Mouse (Mus musculus) kidney, embryonic 14.5 days (tissue): Measurements from ENCODE around the gene Fscn2. TPM values are rescaled to one million over a fixed set of nuclear protein-coding genes. Genes with fewer than 3 reads are reported as not detected.

ENCODE experiments used
- ATAC-seq: fragments of 200-750 bp; cut with Nextera tagmentation; 2 replicates; pipeline ENCODE4 v1.8.0; 2017; ENCODE audit warnings: moderate number of reproducible peaks, mild to moderate bottlenecking, moderate TSS enrichment, moderate library complexity; ENCODE audit not compliant: low FRiP score, low TSS enrichment
- H3K27ac ChIP-seq: fragments of 300-500 bp; sonication (generic); 2 replicates; pipeline ENCODE4 v1.5.1; 2014; ENCODE audit warnings: low read depth, mild to moderate bottlenecking, low read length, moderate library complexity, mixed read lengths
- H3K27me3 ChIP-seq: fragments of 300-500 bp; sonication (generic); 2 replicates; pipeline ENCODE4 v1.6.1; 2014; ENCODE audit warnings: mild to moderate bottlenecking, low read length; ENCODE audit not compliant: control insufficient read depth, insufficient read depth
- H3K36me3 ChIP-seq: fragments of 300-500 bp; sonication (generic); 2 replicates; pipeline ENCODE4 v1.6.1; 2014; ENCODE audit warnings: low read length, mixed read lengths; ENCODE audit not compliant: control insufficient read depth, insufficient read depth
- H3K4me1 ChIP-seq: fragments of 300-500 bp; sonication (generic); 2 replicates; pipeline ENCODE4 v1.6.1; 2014; ENCODE audit warnings: low read length, mixed read lengths; ENCODE audit not compliant: control insufficient read depth, insufficient read depth
- H3K4me2 ChIP-seq: fragments of 300-500 bp; sonication (generic); replicated peaks from 2 replicates; pipeline ENCODE4 v1.6.1; 2014; ENCODE audit warnings: low read depth, mild to moderate bottlenecking, low read length
- H3K4me3 ChIP-seq: fragments of 300-500 bp; sonication (generic); 2 replicates; pipeline ENCODE4 v1.5.1; 2014; ENCODE audit warnings: mild to moderate bottlenecking, low read length
- H3K9ac ChIP-seq: fragments of 300-500 bp; sonication (generic); 2 replicates; pipeline ENCODE4 v1.6.1; 2014; ENCODE audit warnings: low read depth, mild to moderate bottlenecking, low read length, moderate library complexity
- H3K9me3 ChIP-seq: fragments of 300-500 bp; sonication (generic); 2 replicates; pipeline ENCODE4 v1.6.1; 2016; ENCODE audit warnings: low read length; ENCODE audit not compliant: control insufficient read depth
- WGBS: fragments of 180-500 bp; shearing (Covaris S2); extraction: QIAGEN DNeasy Blood & Tissue Kit; methylation state at CpG from one replicate; pipeline ENCODE4 v1.1.7; 2014; 5-methylcytosine and 5-hydroxymethylcytosine counted together
- polyA plus RNA-seq: library from polyadenylated mRNA; unstranded; fragments of >200 nt; fragmentation: Nextera tagmentation; extraction: Ambion mirVana; gene quantifications from 2 replicates; pipeline ENCODE4 v1.2.1, GENCODE M21; 2014

The Fscn2 gene
- polyA plus RNA-seq, 1 experiment from 2014 or later = 0.62 TPM

DNA sequence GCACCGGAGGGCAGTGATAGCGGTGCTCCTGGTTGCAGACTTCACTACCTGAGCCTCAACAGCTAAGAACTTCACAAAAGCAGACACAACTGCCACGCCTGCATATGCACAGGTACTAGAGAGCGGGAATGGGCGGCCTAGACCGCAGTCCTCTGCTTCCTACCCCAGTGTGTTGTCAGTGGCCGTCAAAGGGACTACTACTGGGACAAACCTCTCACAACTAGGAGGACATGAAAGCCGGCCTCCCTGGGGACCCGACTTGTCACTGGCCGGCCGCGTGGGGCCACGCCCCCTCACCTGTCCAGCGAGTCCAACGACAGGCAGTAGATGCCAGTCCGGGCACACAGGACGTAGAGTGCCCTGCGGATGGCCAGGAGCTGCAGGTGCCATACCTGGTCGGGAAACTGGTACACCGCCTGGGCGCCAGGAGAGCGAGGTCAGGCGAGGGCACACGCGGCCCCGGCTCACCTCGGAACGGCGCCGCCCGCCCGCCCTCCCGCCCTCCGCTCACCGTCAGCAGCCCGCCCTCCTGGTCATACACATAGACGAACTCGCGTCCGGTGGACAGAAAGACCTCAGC, 16.8 kb downstream of the Fscn2 start:
- 4% methylated on average over 40 of the region's 40 CpGs for WGBS
- H3K27me3 ChIP-seq = no peaks in the 10 kb centered on the region
- H3K9me3 ChIP-seq = no peaks in the 10 kb centered on the region
- H3K4me1 ChIP-seq = peaks cover 9% of the 10 kb centered on the region
- ATAC-seq = peak; percentile 53
- peak overlapping the region; percentile 80 for H3K9ac ChIP-seq
- H3K36me3 ChIP-seq = peaks cover 74% of the 10 kb centered on the region
- H3K27ac ChIP-seq = peak overlapping the region; percentile 56; the same call in 1 of the 2 replicates
- H3K4me2 ChIP-seq = peak overlapping the region; percentile 87
- H3K4me3 ChIP-seq = peak overlapping the region; percentile 89

DNA sequence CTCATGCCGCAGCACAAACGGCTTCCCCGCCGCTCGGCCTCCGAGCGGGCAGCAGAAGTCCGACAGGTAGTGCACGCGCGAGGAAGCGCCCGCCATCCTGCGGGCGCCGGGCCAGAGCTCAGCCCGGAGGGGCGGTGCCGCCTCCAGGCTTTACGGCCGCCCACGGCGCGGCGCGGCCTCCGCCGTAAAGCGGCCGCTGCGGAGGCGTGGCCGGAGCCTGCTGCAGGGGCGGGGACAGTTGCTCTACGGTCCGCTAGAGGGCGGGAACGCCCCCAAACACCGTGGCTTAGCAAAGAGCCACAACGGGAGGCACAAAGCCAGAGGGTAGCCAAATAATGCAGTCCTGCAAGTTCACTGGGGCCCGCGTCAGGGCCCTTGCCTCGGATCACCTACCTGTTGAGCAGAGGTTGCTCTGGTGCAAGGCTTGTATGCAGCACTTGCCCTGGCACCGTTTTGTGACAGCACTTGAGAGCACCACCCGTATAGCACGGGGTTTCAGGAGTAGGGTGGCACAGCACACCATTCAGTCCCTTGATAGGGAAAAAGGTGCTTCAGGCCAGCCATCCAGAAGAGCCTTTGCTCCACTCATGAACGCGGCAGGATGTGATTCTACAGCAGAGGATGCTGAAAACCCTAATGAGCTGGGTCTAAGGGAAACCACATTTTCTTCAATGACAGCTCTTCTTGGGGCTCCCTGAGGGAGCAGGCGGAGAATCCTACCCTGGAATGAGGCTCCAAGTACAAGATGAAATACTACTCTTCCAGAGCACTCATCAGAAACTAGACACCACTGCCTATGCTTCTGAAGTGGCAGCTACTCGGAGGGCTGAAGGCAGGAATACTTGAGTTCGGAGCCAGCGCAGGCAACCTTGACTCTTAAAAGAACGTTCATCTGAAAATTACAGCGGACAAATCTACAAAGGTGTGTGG, 17.5 kb downstream of the Fscn2 start, which contains the start of gene Faap100:
Gene Faap100, minus strand, starts transcription at position 154 of the 930 bp plus-strand sequence.
- Histone ChIP-seq H3K4me3 (peak within 1 kb of the TSS; percentile 89), H3K27me3 (no peaks in the 10 kb centered on the region), H3K9me3 (no peaks in the 10 kb centered on the region), H3K36me3 (peaks cover 74% of the 10 kb centered on the region), H3K9ac (peak within 1 kb of the TSS; percentile 80), H3K27ac (peak within 1 kb of the TSS; percentile 56), H3K4me1 (peaks cover 9% of the 10 kb centered on the region), H3K4me2 (peak within 1 kb of the TSS; percentile 87)
- ATAC-seq = peak; percentile 91
- WGBS = 8% methylated on average over 39 of the region's 54 CpGs

DNA sequence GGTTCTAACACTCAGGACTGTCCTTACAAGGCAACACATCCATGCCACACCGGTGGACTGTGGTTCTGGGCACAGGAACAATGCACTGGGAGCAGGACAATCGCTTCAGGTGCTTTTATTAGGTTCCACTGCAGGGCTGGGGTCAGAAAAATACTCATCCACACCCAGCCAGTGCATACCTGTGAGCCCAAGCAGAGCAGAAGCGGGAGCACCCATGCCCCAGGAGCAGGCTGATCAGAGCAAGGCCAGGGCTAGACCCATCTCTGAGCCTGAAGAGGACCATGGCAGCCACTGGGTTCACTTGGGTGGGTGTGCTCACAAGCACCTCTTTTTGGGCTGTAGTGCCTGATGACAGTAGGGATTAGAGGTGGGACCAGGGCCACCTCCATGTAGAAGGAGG, 18.9 kb downstream of the Fscn2 start:
- H3K9me3 ChIP-seq = no peaks in the 10 kb centered on the region
- whole genome bisulfite sequencing = 95% methylated on average over 3 of the region's 3 CpGs
- no peak overlapping the region for H3K27ac ChIP-seq

DNA sequence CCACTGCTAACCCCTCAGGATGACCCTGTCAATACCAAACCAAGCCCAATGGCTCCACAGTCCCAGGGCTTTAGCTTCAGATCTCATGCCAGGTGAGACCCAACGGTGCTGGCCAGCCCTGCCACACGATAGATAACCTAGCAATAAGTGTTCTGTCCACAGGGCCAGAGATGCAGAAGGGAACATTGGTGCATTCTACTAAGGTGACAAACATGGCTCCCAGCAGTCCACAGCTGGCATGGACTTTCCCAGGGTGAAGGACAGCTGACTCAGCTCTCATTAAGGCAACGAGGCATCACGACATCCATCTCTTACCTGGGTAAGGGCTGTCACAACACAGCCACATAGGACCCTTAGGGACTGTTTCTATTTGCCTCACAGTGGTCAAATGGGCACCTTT, 19.8 kb downstream of the Fscn2 start:
- Histone ChIP-seq H3K9me3 (no peaks in the 10 kb centered on the region), H3K36me3 (peaks cover 71% of the 10 kb centered on the region), H3K9ac (no peak overlapping the region), H3K27me3 (no peaks in the 10 kb centered on the region), H3K4me3 (no peak overlapping the region), H3K4me1 (peaks cover 9% of the 10 kb centered on the region), H3K4me2 (no peak overlapping the region), H3K27ac (no peak overlapping the region)
- 89% methylated on average over 4 of the region's 4 CpGs for WGBS
- ATAC-seq = no peak

More for the DNA sequence above, 18.9 kb downstream of the Fscn2 start:
- Histone ChIP-seq H3K9ac (no peak overlapping the region), H3K36me3 (peaks cover 71% of the 10 kb centered on the region), H3K4me3 (no peak overlapping the region), H3K4me1 (peaks cover 9% of the 10 kb centered on the region), H3K27me3 (no peaks in the 10 kb centered on the region), H3K4me2 (no peak overlapping the region)
- ATAC-seq = no peak

DNA sequence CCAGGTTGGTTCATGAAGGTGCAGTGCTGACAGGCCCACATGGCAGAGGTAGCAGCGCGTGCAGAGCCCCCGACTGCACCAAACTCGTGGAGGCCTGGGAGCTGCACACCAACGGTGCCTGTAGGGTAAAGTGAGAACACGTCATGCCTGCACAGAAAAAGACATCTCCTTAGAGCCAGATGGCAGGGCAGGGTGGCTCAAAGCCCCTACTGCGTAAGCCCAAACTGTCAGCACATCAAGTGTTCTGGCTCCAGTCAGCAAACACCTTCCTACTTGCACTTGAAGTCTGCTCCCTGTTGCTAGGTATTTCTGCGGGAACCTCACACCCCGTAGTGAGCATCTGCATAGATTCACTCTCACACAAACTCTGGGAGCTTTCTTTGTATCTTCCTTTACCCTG, 21.2 kb downstream of the Fscn2 start:
- H3K4me3 ChIP-seq = no peak overlapping the region
- H3K4me1 ChIP-seq = peaks cover 4% of the 10 kb centered on the region
- H3K36me3 ChIP-seq = peaks cover 71% of the 10 kb centered on the region
- no peaks in the 10 kb centered on the region for H3K27me3 ChIP-seq
- H3K9me3 ChIP-seq = no peaks in the 10 kb centered on the region
- ATAC-seq = no peak
- no peak overlapping the region for H3K9ac ChIP-seq
- H3K27ac ChIP-seq = no peak overlapping the region
- WGBS = 91% methylated on average over 9 of the region's 9 CpGs
- H3K4me2 ChIP-seq = no peak overlapping the region

DNA sequence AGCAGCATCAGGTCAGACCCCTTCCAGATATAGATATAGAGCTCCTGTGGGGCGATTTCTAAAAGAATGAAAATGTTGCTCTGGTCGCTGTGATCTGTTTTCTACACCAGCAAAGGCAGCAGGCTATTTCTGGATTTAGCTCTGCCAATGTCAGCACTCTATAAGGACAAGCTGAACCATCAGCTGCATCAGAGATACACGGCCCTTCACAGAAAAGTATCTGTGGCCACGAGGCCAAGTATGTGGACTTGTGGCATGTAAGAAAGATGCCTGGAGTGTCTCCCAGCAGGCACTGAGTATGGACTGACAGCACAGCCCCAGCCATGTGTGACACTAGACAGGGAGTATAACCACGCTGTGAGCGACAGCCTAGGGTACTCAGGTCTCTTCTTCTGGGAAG, 25.3 kb downstream of the Fscn2 start:
- 95% methylated on average over 6 of the region's 6 CpGs for WGBS
- Histone ChIP-seq H3K4me2 (no peak overlapping the region), H3K4me1 (no peaks in the 10 kb centered on the region), H3K9me3 (no peaks in the 10 kb centered on the region), H3K36me3 (peaks cover 66% of the 10 kb centered on the region), H3K27ac (no peak overlapping the region), H3K27me3 (no peaks in the 10 kb centered on the region), H3K4me3 (no peak overlapping the region), H3K9ac (no peak overlapping the region)
- no peak for ATAC-seq

DNA sequence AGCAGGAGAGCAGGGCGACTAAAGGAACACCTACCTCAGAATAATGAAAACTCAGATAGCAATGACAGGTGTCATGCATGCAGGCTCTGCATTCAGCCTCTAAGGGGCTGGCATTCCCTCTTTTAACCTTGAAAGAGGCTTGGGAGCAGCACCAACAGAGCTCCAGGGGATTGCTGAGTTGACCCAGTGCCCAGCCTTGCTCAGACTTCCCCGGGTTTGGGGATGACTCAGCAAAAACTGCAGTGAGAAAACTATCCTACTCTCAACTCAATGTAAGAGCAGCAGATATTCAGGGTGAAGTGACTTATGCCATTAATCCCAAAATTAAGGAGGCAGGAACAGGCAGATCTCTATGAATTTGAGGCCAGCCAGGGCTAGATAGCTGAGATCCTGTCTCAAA, 25.8 kb downstream of the Fscn2 start:
- 68% methylated on average over 2 of the region's 2 CpGs for WGBS
- ATAC-seq = no peak

DNA sequence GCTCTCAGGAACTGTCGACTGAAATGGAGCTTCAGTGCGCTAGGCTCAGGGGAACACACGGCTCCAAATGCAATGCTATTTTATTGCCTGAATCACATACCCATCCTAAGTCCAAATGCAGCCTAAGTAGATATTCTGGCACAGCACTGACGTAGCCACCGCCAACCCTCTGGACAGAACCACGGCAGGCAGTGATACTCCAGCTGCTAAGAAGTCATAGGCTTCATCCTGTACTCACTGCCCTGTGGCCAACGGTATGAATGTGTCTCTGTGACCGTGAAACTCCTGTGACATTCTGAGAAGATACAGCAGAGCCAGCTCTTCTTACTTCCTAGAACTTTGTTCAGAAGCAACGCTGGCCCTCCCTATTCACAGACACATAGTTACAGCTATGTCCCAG, 27.2 kb downstream of the Fscn2 start:
- WGBS = 93% methylated on average over 9 of the region's 9 CpGs
- Histone ChIP-seq H3K4me1 (no peaks in the 10 kb centered on the region), H3K36me3 (peaks cover 62% of the 10 kb centered on the region), H3K9me3 (no peaks in the 10 kb centered on the region), H3K27ac (no peak overlapping the region), H3K4me2 (no peak overlapping the region), H3K9ac (no peak overlapping the region), H3K27me3 (no peaks in the 10 kb centered on the region), H3K4me3 (no peak overlapping the region)
- ATAC-seq = no peak

More for the DNA sequence above, 25.8 kb downstream of the Fscn2 start:
- no peak overlapping the region for H3K9ac ChIP-seq
- peaks cover 63% of the 10 kb centered on the region for H3K36me3 ChIP-seq
- no peaks in the 10 kb centered on the region for H3K9me3 ChIP-seq
- no peaks in the 10 kb centered on the region for H3K27me3 ChIP-seq
- H3K27ac ChIP-seq = no peak overlapping the region
- H3K4me2 ChIP-seq = no peak overlapping the region
- no peak overlapping the region for H3K4me3 ChIP-seq
- no peaks in the 10 kb centered on the region for H3K4me1 ChIP-seq

DNA sequence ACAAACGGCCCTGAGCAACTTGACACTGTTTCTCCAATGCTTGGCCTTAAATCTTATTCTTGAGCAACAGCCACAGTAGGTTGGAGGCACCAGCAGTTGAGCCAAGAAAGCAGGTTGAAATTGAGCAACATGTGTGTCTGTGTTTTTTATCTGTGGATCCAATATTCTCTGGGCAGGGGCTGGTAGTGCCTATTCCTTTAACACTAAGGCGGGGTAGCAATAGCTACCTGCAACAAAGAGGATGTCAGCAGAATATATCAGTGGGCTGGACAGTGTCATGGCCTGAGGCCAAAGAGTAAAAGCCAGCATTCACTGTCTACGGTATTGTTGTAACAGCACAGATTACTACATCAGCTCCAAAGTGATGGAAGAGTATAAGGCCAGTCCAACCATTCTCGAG, 34.3 kb downstream of the Fscn2 start:
- Histone ChIP-seq H3K4me3 (no peak overlapping the region), H3K4me1 (no peaks in the 10 kb centered on the region), H3K36me3 (peaks cover 74% of the 10 kb centered on the region), H3K4me2 (no peak overlapping the region), H3K27ac (no peak overlapping the region), H3K9me3 (no peaks in the 10 kb centered on the region), H3K9ac (no peak overlapping the region), H3K27me3 (no peaks in the 10 kb centered on the region)
- 70% methylated on average over 4 of the region's 4 CpGs for WGBS
- ATAC-seq = no peak
